Mouse (Mus musculus): ENCODE data around the gene Iqcj. TPM values are rescaled to one million over a fixed set of nuclear protein-coding genes. Genes with fewer than 3 reads are reported as not detected.

Iqcj gene
- polyA plus RNA-seq (2015; fragmentation: Nextera tagmentation; extraction: Ambion mirVana): not detected in 2 replicates

DNA sequence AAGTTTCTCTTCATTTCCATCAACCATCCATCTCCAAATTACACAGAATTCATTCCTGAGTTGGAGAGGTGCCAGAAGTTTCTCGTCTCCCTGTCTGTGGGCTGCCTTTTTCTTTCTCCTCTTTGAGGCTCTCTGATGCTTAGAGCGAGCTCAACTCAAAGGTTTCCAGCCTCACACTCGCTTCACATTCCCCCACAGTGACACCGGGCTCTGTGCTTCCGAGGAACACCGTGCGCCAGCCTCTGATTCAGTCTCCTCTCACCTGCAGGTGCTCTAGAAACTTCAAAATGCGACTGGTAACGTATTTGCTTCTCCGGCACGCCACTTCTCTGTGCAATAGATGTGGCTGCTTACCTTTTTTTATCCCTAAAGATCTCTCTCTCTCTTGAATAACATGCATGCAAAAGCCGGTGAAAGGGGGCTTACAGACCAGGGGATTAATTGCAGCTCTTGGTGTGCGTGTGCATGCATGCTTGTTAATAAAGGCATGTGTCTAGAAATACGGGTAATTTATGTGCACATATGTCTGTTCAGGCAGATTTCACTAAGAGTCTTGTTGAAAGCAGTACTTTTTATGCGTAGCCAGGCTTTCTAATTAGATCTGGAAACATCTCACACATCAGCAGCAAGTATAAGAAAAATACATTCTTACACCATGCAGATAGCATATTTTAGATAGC is at the start of gene Iqcj, which contains the start of gene Iqschfp:
Iqcj (plus strand) TSS at position 195 of the 680 bp plus-strand sequence.
Iqschfp (plus strand) TSS at position 207 of the 680 bp plus-strand sequence.
- WGBS (ENCODE audit: insufficient replicate concordance): 65% methylated on average over 15 of the region's 15 CpGs
- ATAC-seq (ENCODE audit: insufficient read depth): no peak

DNA sequence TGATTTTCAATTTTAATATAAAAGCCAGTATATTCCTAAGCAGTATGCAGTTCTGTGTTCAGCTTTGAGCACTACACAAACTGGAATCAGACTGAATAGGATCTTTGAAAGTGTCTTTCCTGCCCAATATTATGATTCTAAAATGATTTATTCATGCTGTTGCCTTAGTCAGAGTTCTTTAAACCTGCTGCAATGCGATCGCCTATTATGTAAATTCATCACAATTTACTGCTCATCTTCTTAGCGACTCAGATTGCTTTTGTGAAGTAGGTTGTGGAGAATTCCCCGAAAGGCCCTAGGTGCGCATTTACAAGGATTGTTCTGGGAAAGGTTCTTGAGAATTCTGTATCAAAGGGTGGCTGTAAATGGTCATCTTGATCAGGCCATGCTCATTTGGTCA is 39.6 kb upstream of the Iqcj start:
- Histone ChIP-seq H3K9me3 (replicated peaks) (no peaks in the 10 kb centered on the region), H3K27ac (replicated peaks) (no peak overlapping the region), H3K36me3 (replicated peaks) (no peaks in the 10 kb centered on the region), H3K4me1 (replicated peaks) (no peaks in the 10 kb centered on the region), H3K4me2 (no peak overlapping the region), H3K4me3 (replicated peaks) (no peak overlapping the region), H3K27me3 (no peaks in the 10 kb centered on the region), H3K9ac (no peak overlapping the region)
- WGBS (ENCODE audit: insufficient replicate concordance): 69% methylated on average over 5 of the region's 5 CpGs
- no peak for ATAC-seq (ENCODE audit: insufficient read depth)

More for the DNA sequence above, at the start of gene Iqcj, which contains the start of gene Iqschfp:
- H3K36me3 ChIP-seq (replicated peaks): no peaks in the 10 kb centered on the region
- no peaks in the 10 kb centered on the region for H3K9me3 ChIP-seq (replicated peaks)
- H3K4me2 ChIP-seq: no peak within 1 kb of the TSS
- H3K4me1 ChIP-seq (replicated peaks): no peaks in the 10 kb centered on the region
- H3K9ac ChIP-seq: no peak within 1 kb of the TSS
- H3K27me3 ChIP-seq: no peaks in the 10 kb centered on the region
- H3K4me3 ChIP-seq (replicated peaks): no peak within 1 kb of the TSS
- no peak within 1 kb of the TSS for H3K27ac ChIP-seq (replicated peaks)

DNA sequence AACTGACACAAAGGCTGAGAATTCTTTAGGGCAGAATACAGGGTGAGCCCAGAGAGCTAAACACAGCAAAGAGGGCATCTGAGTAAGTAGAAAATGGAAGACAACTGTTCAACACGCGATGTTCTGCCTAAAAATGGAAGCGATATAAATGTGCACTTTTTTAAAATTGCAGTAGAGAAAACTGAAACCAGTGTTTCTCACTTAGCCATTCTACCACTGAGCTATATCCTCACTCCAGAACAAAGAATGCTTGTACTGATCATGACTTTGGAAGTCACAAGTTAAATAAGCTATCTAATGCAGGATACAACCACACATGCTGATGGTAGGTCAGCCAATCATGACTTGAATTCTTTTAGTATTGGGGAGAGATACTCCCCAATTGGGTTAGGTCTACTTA is 30.5 kb upstream of the Iqcj start:
- H3K9me3 ChIP-seq (replicated peaks): no peaks in the 10 kb centered on the region
- H3K4me1 ChIP-seq (replicated peaks): no peaks in the 10 kb centered on the region
- WGBS (ENCODE audit: insufficient replicate concordance): 69% methylated on average over 3 of the region's 3 CpGs
- H3K36me3 ChIP-seq (replicated peaks): no peaks in the 10 kb centered on the region
- no peak overlapping the region for H3K4me2 ChIP-seq
- ATAC-seq (ENCODE audit: insufficient read depth): no peak
- H3K27ac ChIP-seq (replicated peaks): no peak overlapping the region
- H3K4me3 ChIP-seq (replicated peaks): no peak overlapping the region
- H3K27me3 ChIP-seq: no peaks in the 10 kb centered on the region
- H3K9ac ChIP-seq: no peak overlapping the region

DNA sequence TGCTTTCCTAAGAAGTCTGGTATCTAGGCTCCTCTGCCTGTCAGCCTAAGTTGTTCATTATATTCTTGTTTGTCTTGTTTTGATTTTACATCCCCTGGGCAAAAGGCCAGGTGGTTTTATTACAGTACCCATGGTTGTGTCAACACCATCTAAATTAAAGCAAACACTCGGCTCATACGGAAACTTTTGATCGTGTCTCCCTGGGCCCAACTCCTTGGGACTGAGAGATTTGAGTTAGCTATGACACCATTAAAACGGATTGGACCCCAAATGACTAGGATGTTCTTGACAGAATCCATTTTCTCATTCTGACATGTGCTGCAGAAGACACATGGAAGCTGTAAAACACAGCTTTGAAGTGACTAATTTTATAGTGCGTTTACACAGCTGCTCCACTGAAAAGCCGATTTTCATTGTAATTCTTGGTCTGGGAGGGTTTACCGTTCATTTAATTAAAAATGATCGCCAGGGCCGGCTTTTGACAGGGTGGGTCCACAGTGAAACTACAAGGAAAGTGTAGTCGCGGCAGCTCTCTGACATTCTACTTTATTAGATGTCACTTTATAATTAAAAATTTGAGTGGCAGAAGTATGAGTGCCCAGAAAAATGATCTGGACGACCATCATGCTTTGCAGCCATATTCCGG is 24.5 kb upstream of the Iqcj start:
- Histone ChIP-seq H3K27me3 (no peaks in the 10 kb centered on the region), H3K4me1 (replicated peaks) (no peaks in the 10 kb centered on the region), H3K36me3 (replicated peaks) (no peaks in the 10 kb centered on the region), H3K9me3 (replicated peaks) (no peaks in the 10 kb centered on the region), H3K4me3 (replicated peaks) (no peak overlapping the region), H3K4me2 (no peak overlapping the region), H3K27ac (replicated peaks) (no peak overlapping the region), H3K9ac (no peak overlapping the region)
- 68% methylated on average over 13 of the region's 13 CpGs for WGBS (ENCODE audit: insufficient replicate concordance)
- no peak for ATAC-seq (ENCODE audit: insufficient read depth)

DNA sequence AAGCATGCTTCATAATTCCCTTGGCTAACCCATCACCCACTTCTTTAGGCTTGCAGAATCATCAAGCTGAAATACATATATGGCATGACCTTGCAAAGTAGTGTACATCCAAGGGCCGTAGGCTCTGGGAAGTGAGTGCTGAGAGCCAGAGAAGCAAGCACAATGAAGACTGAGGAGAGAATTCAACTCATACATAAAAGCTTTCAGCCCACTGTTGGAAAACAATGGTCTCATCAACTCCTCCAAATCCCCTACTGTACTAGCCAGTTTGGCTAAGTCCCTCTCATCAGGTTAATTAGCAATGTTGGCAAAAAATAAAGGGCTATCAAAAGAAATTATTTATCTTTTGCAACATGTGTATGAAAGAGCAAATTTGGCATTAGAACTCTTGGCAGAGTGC is 22.6 kb upstream of the Iqcj start:
- no peaks in the 10 kb centered on the region for H3K9me3 ChIP-seq (replicated peaks)
- no peak overlapping the region for H3K27ac ChIP-seq (replicated peaks)
- H3K9ac ChIP-seq: no peak overlapping the region
- no peaks in the 10 kb centered on the region for H3K27me3 ChIP-seq
- no peak overlapping the region for H3K4me3 ChIP-seq (replicated peaks)
- 61% methylated on average over 1 of the region's 1 CpGs for WGBS (ENCODE audit: insufficient replicate concordance)
- ATAC-seq (ENCODE audit: insufficient read depth): no peak
- H3K4me2 ChIP-seq: no peak overlapping the region
- H3K4me1 ChIP-seq (replicated peaks): no peaks in the 10 kb centered on the region
- no peaks in the 10 kb centered on the region for H3K36me3 ChIP-seq (replicated peaks)

DNA sequence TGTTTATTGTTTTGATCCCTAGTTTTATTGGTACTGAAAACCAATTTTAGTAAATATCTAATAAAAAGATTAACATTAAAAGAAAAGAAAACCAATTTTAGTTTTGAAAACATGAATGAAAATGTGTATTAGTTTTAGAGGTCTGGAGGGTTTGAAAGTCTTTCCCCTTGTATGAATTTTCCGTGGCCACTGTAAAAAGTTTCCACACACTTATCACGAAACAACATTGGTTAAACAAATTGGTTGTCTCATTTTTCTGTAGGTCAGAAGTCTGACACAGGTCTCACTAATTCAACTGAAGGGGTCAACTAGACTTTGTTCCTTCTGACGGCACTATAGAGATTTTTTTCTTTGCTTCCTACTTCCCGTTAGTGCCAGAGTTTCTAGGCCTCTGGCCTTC is 14.8 kb upstream of the Iqcj start:
- 56% methylated on average over 4 of the region's 4 CpGs for WGBS (ENCODE audit: insufficient replicate concordance)
- Histone ChIP-seq H3K27ac (replicated peaks) (no peak overlapping the region), H3K4me3 (replicated peaks) (no peak overlapping the region), H3K27me3 (no peaks in the 10 kb centered on the region), H3K36me3 (replicated peaks) (no peaks in the 10 kb centered on the region), H3K4me1 (replicated peaks) (no peaks in the 10 kb centered on the region), H3K4me2 (no peak overlapping the region), H3K9me3 (replicated peaks) (no peaks in the 10 kb centered on the region), H3K9ac (no peak overlapping the region)
- ATAC-seq (ENCODE audit: insufficient read depth): no peak

DNA sequence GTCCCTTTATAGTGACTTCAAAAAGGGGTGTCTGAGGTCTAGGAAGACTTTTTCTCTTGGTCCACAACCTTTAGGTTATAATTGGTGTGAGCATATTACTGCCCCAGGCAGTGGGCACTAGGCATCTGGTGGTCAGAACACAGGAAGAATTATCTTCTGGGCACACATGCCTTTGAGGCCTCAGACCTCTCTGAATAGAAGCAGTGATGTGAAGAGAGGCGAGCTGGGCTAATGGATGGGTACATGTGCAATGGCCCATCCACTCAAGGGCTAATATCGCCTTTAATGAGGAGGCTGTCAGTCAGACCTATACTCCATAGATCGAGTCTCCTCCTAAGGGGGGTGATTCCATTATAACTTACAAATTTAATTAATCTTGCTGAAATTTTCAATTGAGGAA is 7.7 kb upstream of the Iqcj start:
- Histone ChIP-seq H3K9me3 (replicated peaks) (no peaks in the 10 kb centered on the region), H3K27ac (replicated peaks) (no peak overlapping the region), H3K4me1 (replicated peaks) (no peaks in the 10 kb centered on the region), H3K4me2 (no peak overlapping the region), H3K4me3 (replicated peaks) (no peak overlapping the region), H3K27me3 (no peaks in the 10 kb centered on the region), H3K9ac (no peak overlapping the region), H3K36me3 (replicated peaks) (no peaks in the 10 kb centered on the region)
- no peak for ATAC-seq (ENCODE audit: insufficient read depth)
- WGBS (ENCODE audit: insufficient replicate concordance): 44% methylated on average over 3 of the region's 3 CpGs

DNA sequence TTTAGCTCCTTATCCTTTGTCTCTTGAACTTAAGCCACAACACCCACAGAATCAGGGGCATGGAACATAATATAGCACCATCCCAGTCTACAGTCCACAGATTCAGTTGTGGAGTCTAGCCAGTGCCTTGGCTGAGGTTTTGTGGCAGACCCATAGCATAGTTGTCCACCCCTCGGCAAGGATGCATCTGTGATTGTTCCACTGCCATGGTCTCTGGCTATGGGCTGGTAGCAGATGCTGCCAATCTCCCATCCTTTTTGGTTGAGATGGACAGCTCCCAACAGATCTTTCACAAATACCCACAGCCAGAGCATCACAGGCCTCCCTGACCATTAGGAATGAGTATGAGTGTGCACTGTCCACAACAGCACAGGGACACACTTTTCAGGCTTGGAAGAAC is 5.8 kb upstream of the Iqcj start:
- 59% methylated on average over 1 of the region's 1 CpGs for whole genome bisulfite sequencing (ENCODE audit: insufficient replicate concordance)
- H3K36me3 ChIP-seq (replicated peaks): no peaks in the 10 kb centered on the region
- no peak overlapping the region for H3K4me2 ChIP-seq
- no peak overlapping the region for H3K4me3 ChIP-seq (replicated peaks)
- no peak overlapping the region for H3K27ac ChIP-seq (replicated peaks)
- no peaks in the 10 kb centered on the region for H3K4me1 ChIP-seq (replicated peaks)
- ATAC-seq (ENCODE audit: insufficient read depth): no peak
- no peaks in the 10 kb centered on the region for H3K9me3 ChIP-seq (replicated peaks)
- H3K9ac ChIP-seq: no peak overlapping the region
- H3K27me3 ChIP-seq: no peaks in the 10 kb centered on the region

DNA sequence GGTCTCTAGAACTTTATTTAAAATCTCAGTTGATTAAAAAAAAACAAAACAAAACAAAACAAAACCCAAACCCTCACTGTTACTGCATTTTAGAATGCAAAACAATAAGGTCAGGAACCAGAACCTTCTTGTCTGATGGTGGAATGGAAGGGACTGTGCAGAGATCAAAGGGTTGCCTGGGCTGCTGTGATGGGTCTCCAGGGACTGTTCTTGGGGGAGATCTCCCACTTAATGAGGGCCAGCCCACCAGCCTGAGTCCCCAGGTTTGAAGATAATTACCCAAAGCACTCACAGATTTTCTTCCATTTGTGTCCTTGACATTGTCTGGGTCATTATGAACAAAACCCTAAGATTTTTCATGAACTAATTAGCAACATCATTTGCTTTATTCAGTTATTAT is 4.8 kb upstream of the Iqcj start:
- H3K4me2 ChIP-seq: no peak overlapping the region
- no peak overlapping the region for H3K27ac ChIP-seq (replicated peaks)
- no peaks in the 10 kb centered on the region for H3K36me3 ChIP-seq (replicated peaks)
- H3K9ac ChIP-seq: no peak overlapping the region
- ATAC-seq (ENCODE audit: insufficient read depth): no peak
- H3K4me1 ChIP-seq (replicated peaks): no peaks in the 10 kb centered on the region
- H3K4me3 ChIP-seq (replicated peaks): no peak overlapping the region
- H3K27me3 ChIP-seq: no peaks in the 10 kb centered on the region
- H3K9me3 ChIP-seq (replicated peaks): no peaks in the 10 kb centered on the region

DNA sequence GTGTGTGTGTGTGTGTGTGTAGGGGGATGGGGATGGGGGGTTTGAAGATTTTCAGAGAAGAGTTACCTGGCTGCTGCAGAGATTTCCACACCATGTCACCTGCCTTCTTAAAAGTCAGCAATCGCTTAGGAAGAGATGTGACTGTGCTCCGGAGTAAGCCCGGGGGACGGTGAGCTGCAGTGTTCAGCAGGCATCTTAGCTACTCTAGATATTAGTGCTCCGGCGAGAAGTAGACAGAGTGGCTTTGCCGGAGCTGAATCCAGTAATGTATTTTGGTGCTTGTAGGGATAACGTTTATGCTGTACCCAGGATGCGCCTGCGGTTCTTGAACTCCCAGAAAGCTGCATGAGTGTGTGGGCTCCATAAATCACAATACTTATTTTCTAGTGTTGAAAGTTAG is 748 bp downstream of the Iqcj start:
- H3K27ac ChIP-seq (replicated peaks): no peak overlapping the region
- H3K36me3 ChIP-seq (replicated peaks): no peaks in the 10 kb centered on the region
- H3K4me3 ChIP-seq (replicated peaks): no peak overlapping the region
- no peaks in the 10 kb centered on the region for H3K4me1 ChIP-seq (replicated peaks)
- whole genome bisulfite sequencing (ENCODE audit: insufficient replicate concordance): 75% methylated on average over 10 of the region's 10 CpGs
- H3K9ac ChIP-seq: no peak overlapping the region
- no peaks in the 10 kb centered on the region for H3K9me3 ChIP-seq (replicated peaks)
- no peak for ATAC-seq (ENCODE audit: insufficient read depth)
- no peak overlapping the region for H3K4me2 ChIP-seq
- no peaks in the 10 kb centered on the region for H3K27me3 ChIP-seq

DNA sequence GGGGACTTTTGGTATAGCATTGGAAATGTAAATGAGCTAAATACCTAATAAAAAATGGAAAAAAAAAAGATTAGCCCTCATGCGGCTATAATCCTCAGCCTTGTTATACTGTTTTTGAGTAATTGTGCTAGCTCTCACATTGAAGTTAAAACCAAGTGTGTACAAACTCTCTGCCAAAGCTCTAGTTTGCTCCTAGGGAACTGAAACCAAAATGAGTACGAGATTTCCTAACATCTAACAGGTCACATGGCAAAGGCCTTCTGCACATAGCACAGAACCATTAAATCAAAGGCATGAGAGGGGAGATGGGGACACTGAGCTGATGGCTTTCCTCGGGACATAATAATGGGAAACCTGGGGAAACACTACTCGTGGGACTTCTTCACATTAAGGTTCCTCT is 10.5 kb downstream of the Iqcj start:
- H3K4me1 ChIP-seq (replicated peaks): no peaks in the 10 kb centered on the region
- no peak overlapping the region for H3K4me3 ChIP-seq (replicated peaks)
- no peaks in the 10 kb centered on the region for H3K27me3 ChIP-seq
- H3K27ac ChIP-seq (replicated peaks): no peak overlapping the region
- no peak overlapping the region for H3K4me2 ChIP-seq
- no peaks in the 10 kb centered on the region for H3K9me3 ChIP-seq (replicated peaks)
- H3K36me3 ChIP-seq (replicated peaks): no peaks in the 10 kb centered on the region
- no peak for ATAC-seq (ENCODE audit: insufficient read depth)
- WGBS (ENCODE audit: insufficient replicate concordance): 54% methylated on average over 4 of the region's 4 CpGs
- no peak overlapping the region for H3K9ac ChIP-seq

DNA sequence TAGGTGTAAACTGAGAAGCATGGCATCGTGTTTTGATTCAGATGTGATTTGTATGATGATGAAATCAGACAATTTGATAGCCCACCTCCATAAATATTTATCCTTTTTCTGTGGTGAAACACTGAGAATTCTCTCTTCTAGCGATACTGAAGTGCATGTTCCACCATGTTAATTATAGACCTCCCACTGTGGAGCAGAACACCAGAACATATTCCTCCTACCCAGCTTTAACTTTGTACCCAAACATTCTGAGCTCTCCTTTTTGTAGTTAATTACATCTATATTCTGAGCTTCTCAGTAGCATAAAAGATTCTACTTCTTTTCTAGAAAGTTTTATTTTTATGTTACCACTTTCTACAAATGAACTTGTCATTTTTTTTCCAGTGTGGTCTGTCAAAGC is 16.6 kb downstream of the Iqcj start:
- H3K4me2 ChIP-seq: no peak overlapping the region
- no peaks in the 10 kb centered on the region for H3K9me3 ChIP-seq (replicated peaks)
- H3K27me3 ChIP-seq: no peaks in the 10 kb centered on the region
- H3K27ac ChIP-seq (replicated peaks): no peak overlapping the region
- no peak overlapping the region for H3K4me3 ChIP-seq (replicated peaks)
- H3K4me1 ChIP-seq (replicated peaks): no peaks in the 10 kb centered on the region
- no peak overlapping the region for H3K9ac ChIP-seq
- no peaks in the 10 kb centered on the region for H3K36me3 ChIP-seq (replicated peaks)
- WGBS (ENCODE audit: insufficient replicate concordance): 61% methylated on average over 2 of the region's 2 CpGs
- no peak for ATAC-seq (ENCODE audit: insufficient read depth)
